Mouse (Mus musculus) spleen, adult 18-20 months (tissue): ENCODE measurements at regions not wholly inside any gene's neighbourhood (a gene's known extent, or its start where the extent isn't known, plus 50 kb on each side); places are given as distances from the start of the nearest gene placed in this dataset.
A peak's percentile ranks its signal among the peaks of the same experiment; 100 is the strongest.

Source experiments
- DNase-seq, 2 experiments: peaks; one replicate each; pipeline ENCODE4 v3.0.0; 2022; ENCODE audit warnings: mixed read lengths in 2 of 2

GRCm38 (mm10) chr13:84345791-84346511 lies 123.9 kb downstream of the Tmem161b start:
- DNase-seq = no peak

DNA sequence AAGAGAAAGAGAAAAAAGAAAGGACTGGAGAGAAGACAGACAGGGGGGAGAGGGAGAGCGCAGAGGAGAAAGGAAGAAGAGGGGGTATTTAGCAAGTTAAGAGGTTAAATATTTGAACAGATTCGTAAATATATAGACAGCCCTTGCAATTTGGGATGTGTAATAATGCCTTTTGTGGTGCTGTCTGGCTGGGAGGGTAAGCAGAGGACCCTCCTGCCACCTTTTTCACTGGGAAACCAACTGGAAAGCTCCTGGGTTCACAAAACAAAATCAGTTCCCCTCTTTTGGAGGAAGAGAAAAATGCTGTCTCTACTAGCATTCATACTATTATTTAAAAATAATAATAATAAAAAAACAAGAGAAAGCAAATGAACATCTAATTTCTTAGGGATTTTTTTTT lies 124.5 kb downstream of the Tmem161b start:
- no peak for DNase-seq

DNA sequence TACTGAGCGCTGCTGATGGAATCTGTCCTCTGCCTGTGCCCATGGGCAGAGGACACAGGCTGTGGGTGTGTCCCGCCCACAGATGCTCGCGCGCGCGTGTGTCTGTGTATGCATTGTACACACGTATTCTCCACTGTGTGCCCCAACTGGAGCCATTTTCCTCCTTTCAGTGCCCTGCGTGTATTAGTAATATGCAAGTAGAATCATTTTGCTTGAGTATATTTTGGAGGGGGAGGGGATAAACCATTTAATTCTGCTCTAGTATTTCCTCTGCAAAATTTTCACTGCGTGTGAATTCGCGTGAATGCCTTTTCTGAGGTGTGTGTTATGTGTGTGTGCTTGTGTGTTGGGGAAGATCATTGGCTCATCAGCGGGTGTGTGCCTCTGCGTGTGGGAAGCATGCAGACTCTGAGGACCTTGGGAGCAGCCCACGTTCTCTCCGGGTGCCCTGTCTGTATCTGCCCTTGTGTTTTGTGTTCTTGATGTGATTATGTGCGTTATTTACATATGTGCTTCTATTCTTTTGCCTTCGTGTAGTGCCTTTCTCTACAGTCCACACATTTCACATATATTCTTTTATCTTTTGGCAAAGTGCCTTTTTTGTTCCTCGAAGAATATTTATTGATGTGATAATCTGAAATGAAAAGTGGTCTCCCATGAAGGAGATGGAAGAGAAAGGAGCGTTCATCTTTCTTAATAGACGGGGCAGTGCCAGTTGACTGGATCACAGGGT lies 125.3 kb downstream of the Tmem161b start:
- no peak for DNase-seq

DNA sequence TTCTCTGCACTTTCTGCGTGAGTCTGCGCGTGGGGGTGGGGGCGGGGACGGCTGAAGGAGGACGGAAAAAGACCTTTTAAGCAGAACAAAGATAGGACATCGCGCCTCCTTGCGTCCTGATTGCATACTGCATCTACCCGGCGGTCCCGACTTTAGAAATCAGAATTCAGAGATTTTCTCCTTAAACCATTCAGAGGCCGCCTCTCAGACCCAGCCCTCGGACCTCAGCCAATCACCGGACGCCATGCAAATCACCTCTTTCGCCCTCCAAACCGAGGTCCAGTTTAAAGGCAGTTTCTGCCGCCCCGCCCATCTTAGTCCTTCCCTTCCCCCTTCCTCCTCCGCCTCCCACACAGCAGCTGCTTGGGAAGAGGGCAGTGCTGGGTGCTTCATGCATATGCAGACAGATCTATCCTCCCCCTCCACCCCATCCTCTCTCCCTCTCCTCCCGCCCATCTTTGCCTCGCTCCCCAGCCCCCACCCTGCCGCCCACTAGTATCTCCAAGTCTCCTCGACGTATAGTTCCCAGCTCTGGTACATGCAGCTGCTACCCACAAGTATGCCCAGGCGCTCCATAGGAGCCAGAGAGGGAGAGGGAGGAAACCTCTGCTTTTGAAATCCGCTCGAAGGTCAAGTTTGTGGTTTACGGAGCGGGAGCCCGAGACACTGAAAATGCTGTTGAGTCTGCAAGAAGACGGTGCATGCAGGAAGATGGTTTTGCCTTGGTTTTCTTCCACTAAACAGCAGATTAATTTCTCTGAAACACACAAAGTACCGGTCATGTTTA lies 126.0 kb downstream of the Tmem161b start:
- DNase-seq = peak; percentile 39 to 62

GRCm38 (mm10) chr13:84348701-84348975 lies 126.5 kb downstream of the Tmem161b start:
- DNase-seq = no peak

DNA sequence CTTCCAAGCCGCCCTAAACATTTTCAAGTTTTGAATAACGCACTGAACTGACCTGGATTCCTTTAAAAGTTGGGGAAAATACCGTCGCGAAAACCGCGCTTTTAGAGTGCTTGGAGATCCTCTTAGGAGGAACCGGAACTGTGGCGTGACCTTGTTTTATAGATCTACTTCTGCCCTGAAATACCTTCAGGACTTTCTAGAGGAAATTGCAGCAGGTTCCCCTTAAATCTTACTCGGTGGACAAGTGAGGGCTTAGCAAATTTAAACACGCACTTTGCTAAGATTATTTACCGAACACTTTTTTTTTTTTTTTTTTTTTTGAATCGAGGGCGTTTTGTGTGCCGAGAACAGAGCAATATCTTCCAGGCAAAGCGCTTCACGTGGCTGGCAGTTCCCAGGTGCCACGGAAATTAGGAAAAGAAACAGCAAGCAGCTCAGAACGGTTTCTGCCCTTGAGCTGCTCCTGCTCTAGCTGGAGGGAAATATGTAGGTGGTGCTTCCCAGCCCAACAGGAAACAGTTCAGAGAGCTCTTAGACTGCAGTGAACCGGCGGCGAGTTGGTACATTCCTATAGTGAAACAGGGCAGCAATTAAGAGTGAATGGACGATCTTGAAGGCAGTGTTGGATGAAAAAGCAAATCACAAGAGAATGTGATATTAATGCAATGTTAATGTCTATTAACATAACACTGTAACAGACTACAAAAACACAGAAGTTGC lies 127.1 kb downstream of the Tmem161b start:
- no peak for DNase-seq

- DNase-seq = no peak
These were observed 127.6 kb downstream of the Tmem161b start for GRCm38 (mm10) chr13:84349721-84350040.

DNA sequence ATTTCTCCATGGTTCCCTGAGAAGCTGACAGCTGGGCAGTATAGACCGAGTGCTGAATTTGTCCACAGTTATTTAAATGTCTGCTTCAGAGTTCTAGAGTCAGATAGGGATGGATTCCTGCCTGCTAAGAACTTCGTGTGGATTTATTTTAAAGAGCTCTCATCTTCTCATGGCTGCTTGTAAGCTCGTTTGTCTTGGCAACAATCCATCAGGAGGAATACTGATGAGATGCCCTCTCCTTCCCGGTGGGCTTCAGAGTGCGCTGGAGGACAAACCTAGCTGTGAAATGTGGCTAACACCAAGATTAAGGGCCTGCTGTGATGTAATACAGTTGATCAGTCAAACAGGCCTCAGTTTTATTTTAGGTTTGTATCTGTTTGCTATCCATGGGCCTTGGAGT lies 128.7 kb downstream of the Tmem161b start:
- no peak for DNase-seq

DNA sequence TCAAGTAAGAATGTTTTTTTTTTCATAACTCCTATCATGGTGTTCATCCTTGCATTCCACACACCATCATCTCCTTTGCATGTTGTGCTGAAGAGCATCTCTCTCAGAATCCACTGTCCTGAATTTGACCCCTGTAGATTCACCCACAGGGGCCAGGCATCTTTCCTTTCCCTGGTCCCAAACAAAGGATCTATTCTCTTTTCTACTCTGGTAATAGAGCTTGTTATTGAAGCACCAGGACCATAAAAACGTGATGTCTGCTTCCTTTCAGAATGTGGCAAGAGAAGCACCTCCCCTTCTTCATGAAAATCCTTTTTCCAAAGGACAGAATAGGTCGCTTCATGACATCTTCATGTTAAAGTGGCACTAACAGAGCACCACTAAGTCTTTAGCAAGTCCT lies 134.4 kb downstream of the Tmem161b start:
- no peak for DNase-seq

GRCm38 (mm10) chr13:84360536-84360935 lies 138.4 kb downstream of the Tmem161b start:
- DNase-seq = no peak

DNA sequence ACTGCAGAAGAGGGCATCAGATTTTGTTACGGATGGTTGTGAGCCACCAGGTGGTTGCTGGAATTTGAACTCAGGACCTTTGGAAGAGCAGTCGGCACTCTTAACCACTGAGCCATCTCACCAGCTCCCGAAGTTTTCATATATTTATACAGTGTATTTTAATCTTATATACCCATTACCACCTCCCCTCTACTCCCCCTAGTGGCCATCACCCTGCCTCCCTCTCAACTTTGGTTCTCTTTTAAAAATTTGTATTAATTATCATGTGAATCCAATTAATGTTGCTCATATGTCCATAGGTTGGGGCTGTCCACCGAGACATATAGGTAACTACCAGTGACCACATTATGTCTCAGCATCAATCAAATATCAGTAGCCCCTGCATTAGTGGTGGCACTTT lies 142.0 kb downstream of the Tmem161b start:
- DNase-seq = no peak

GRCm38 (mm10) chr13:84365503-84365902 lies 143.4 kb downstream of the Tmem161b start:
- DNase-seq = no peak

GRCm38 (mm10) chr13:84366017-84366416 lies 143.9 kb downstream of the Tmem161b start:
- DNase-seq = no peak

- no peak for DNase-seq
These were observed 144.7 kb downstream of the Tmem161b start for GRCm38 (mm10) chr13:84366839-84367238.

GRCm38 (mm10) chr13:84368225-84368624 lies 146.1 kb downstream of the Tmem161b start:
- DNase-seq = no peak

DNA sequence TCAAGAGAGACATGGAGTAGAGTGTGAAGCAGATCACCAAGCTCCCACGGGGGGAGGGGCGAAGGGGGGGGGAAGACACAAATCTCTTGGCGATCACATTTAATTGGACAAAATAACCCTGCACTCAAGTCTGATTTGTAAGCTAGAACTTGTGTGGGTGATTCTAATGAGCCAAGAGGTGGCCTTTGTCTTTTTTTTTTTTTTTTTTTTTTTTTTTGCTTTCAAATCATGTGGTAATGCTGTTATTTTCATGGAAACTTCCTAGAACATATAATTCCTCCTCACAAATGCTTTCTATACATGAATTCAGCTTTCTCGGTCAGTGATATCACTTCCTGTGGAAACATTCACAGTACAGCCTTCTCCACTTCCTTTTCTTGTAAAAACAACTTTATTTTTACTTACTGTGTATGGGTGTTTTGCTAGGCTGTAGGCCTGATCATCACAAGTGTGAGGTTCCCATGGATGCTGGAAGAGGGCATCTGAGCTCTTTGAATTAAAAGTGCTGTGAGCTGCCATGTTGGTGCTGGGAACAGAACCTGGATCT lies 152.7 kb downstream of the Tmem161b start:
- DNase-seq = no peak

- no peak for DNase-seq
These were observed 153.8 kb downstream of the Tmem161b start for GRCm38 (mm10) chr13:84375941-84376340.

DNA sequence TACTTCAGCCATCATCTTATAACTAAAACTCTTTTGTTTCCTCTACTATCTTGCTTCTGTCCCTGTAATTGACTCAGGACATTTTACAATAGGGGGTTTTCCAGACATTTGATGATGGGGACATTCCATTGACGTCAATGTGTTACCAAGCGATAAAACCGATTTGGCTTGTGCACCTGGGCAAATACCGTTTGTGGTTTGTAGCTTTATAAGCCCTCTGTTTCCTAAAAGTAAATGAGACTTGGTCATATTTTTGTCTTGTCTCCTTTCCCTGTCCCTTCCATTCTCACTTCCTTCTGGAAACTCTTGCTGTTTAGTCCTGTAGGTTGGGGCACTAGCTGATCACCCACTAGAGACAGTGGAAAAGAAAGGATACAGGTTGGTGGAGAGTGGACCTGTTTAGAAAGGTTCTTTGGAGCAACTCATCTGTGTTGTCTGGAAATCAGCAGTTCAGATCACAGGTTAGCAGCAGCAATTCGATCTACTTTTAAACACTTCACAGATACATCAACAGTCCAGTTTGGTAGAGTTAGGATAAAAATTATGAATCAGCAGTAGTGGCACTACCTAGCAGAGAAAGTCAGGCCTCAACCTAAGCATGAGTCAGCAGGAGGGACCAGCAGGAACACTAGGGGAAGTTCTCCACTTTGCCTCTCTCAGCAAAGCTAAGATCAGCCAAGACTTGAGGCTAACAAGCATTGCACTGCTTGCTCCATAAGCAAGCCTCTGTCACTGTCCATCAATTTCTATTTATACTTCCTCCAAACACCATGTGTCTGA lies 156.6 kb downstream of the Tmem161b start:
- no peak for DNase-seq

DNA sequence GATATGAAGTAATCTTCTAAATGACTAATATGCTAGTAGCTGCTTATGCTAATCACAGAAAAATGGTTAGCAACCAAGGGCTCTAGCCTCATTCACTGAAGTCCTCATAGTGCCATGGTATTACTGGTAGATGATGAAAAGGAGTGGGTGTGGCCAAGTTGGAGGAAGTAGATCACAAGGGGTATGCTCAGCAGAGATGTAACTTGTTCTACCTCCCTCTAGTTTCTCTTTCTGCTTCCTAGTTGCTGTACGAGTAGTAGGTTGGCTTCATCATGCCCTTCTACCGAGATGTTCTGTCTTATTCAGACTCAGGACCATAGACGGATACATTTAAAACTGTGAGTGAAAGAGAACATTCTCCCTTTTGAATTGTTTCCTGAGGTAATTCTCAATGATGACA lies 169.5 kb downstream of the Tmem161b start:
- DNase-seq = no peak

DNA sequence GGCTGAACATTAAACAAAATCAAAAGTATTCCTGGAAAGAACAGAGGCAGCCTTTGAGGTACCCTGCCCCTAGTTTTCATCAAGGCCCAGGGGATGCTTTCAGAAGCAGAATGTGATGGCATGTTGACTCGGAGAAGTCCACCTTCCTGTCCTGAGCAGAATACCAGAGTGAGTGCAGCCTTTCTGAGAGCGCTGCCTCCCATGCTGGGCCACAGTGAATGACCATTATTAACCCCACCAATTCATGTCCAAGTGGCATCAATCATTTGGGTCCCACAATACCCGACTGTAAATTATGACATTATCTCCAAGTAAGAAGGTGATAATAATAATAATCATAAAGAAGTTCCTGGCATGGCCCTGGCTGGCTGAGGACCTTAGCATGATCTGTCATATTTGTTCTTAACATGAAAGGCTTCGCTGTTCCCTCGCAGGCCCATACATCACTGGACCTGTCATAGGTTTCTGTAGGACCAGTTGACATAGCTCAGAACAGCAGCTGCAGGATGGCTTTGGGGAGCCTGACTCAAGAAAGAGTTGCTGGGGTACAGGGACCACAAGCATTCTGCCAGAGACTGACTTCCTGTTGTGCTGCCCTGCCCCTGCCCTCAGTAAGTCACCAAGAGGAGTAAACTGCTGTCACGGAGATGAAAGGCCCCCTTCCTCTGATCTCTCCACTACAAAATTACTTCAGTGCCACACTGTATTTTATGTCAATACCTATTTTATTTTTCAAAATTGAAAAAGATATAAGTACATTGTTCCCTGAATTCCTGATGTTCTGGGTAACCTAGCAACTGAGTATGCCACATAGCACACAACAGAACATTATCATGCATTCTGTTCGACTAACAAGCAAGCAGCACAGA lies 176.6 kb downstream of the Tmem161b start:
- DNase-seq = no peak
